Mouse (Mus musculus) liver, postnatal 0 days (tissue): ENCODE data around the gene Ttc28. TPM values are rescaled to one million over a fixed set of nuclear protein-coding genes. Genes with fewer than 3 reads are reported as not detected.
"Not testable (repeated sequence)": the region's sequence is repeated elsewhere in the genome, so short reads cannot be mapped to it uniquely, and the experiment has no call there.

Experiments used
- ATAC-seq: fragments of 200-750 bp; cut with Nextera tagmentation; 2 replicates; pipeline ENCODE4 v1.8.0; 2017; ENCODE audit warnings: mild to moderate bottlenecking, moderate library complexity
- DNase-seq: peaks from one replicate; pipeline ENCODE4 v3.0.0-alpha.2; 2016
- H3K27ac ChIP-seq: fragments of 300-500 bp; sonication (generic); 2 replicates; pipeline ENCODE4 v1.5.1; 2014; ENCODE audit warnings: antibody characterized with exemption, moderate library complexity, mild to moderate bottlenecking, low read depth
- H3K27me3 ChIP-seq: fragments of 300-500 bp; sonication (generic); 2 replicates; pipeline ENCODE4 v1.6.1; 2014; ENCODE audit warnings: low read length, control low read depth, mixed read lengths; ENCODE audit not compliant: insufficient read depth
- H3K36me3 ChIP-seq: fragments of 300-500 bp; sonication (generic); replicated peaks from 2 replicates; pipeline ENCODE4 v1.6.1; 2014; ENCODE audit warnings: mild to moderate bottlenecking, control low read depth, low read length, moderate library complexity, mixed read lengths; ENCODE audit not compliant: insufficient read depth
- H3K4me1 ChIP-seq: fragments of 300-500 bp; sonication (generic); 2 replicates; pipeline ENCODE4 v1.6.1; 2014; ENCODE audit warnings: antibody characterized with exemption, mild to moderate bottlenecking, control low read depth; ENCODE audit not compliant: insufficient read depth
- H3K4me2 ChIP-seq: fragments of 300-500 bp; sonication (generic); 2 replicates; pipeline ENCODE4 v1.6.1; 2014; ENCODE audit warnings: low read depth, mild to moderate bottlenecking, low read length, moderate library complexity, mixed read lengths
- H3K4me3 ChIP-seq: fragments of 300-500 bp; sonication (generic); 2 replicates; pipeline ENCODE4 v1.5.1; 2014; ENCODE audit warnings: low read depth, low read length
- H3K9ac ChIP-seq: fragments of 300-500 bp; sonication (generic); replicated peaks from 2 replicates; pipeline ENCODE4 v1.6.1; 2014; ENCODE audit warnings: mild to moderate bottlenecking, moderate library complexity
- H3K9me3 ChIP-seq: fragments of 300-500 bp; sonication (generic); 2 replicates; pipeline ENCODE4 v1.6.1; 2016; ENCODE audit warnings: mild to moderate bottlenecking, control low read depth, low read length, mixed read lengths
- CTCF ChIP-seq: sonication (generic); IDR thresholded peaks from 2 replicates; pipeline ENCODE4 v1.5.1; 2016; ENCODE audit warnings: antibody characterized with exemption, low read depth
- EP300 ChIP-seq: IDR thresholded peaks from 2 replicates; pipeline ENCODE4 v1.6.1; 2016; ENCODE audit warnings: antibody characterized with exemption, low read depth, mild to moderate bottlenecking
- WGBS: fragments of 180-500 bp; shearing (Covaris S2); extraction: QIAGEN DNeasy Blood & Tissue Kit; methylation state at CpG from one replicate; pipeline ENCODE4 v1.1.7; 2014; ENCODE audit not compliant: insufficient replicate concordance; 5-methylcytosine and 5-hydroxymethylcytosine counted together
- polyA plus RNA-seq: library from polyadenylated mRNA; unstranded; fragments of >200 nt; fragmentation: Nextera tagmentation; extraction: Ambion mirVana; gene quantifications from 2 replicates; pipeline ENCODE4 v1.2.1, GENCODE M21; 2015

The Ttc28 gene
- polyA plus RNA-seq = 0.62 and 0.73 TPM in 2 replicates

DNA sequence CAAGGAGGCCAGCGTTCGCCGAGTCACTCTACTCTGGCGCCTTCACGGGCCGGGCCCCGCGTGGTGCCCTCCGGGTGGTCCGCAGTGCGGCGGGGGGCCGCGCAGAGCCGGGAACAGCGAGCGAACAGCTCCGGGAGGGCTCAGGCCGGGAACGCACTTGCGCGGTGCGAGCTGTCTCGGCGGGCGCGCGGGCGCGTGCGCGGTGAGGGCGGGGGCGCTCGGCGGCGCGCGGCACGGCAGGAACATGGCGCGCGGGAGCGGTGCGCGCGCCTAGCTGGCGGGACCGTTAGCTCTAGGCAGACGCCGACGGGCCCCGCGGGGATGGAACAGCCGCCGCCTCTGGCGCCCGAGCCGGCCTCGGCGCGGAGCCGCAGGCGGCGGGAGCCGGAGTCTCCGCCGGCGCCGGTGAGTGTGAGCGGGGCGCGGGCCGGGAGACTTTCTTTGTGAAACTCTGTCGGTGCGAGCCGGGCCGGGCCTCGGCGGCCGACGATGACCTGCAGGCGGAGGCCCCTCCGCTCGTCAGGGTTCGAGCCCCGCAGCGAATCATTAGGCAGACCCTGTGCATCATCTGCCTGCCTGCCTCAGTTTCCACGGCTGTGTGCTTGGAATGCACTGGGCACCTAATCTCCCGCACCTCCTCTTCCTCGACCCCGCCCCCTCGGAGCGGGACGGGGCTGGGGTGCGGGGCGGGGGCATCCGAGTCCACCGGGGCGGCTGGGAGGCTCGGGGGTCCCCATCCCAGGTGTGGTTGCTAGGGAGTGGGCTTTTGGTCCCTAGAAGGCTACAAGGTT, at the start of gene Ttc28:
Ttc28 (plus strand) TSS at position 220 of the 791 bp plus-strand sequence.
- H3K9ac ChIP-seq = peak within 1 kb of the TSS; percentile 79
- no peaks in the 10 kb centered on the region for H3K27me3 ChIP-seq
- H3K4me1 ChIP-seq = no peaks in the 10 kb centered on the region
- ATAC-seq (peak; percentile 97), DNase-seq (peak; percentile 89)
- TF ChIP-seq EP300 = no peak
- peak within 1 kb of the TSS; percentile 82 for H3K4me2 ChIP-seq
- no peaks in the 10 kb centered on the region for H3K9me3 ChIP-seq
- peak within 1 kb of the TSS; percentile 79 for H3K4me3 ChIP-seq
- no peak within 1 kb of the TSS for H3K27ac ChIP-seq
- 1% methylated on average over 70 of the region's 101 CpGs for WGBS
- no peaks in the 10 kb centered on the region for H3K36me3 ChIP-seq

DNA sequence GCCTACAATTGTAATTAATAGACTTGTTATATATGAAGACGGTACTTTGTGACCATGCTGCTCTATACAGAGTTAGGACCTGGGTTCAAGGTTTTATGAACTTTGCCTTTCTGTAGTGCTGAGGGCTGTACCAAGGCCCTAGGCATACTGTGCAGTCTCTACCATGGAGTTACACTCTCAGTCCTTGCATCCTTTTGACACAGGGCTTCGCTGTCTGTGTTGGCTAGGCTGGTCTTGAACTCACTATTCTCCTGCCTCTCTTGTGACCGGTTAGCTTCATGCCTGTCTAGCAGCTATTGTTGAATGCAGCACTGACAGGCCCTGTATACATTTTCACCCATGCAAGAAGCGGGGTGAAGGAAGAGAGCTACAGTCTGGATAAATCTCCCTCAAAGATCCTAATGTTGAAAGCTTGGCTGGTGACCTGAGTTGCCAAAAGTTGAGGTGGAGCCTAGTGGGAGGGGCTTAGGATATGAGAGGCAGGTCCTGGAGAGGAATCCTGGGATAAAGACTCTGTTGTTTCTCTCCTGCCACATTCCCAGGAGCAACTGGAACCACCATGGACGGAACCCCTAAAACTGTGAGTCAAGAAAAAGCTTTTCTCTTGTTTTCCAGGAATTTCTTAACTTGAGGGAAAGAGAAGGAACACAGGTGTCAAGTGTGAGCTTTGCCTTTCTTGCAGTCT, 48.4 kb upstream of the Ttc28 start:
- TF ChIP-seq CTCF (no peak), EP300 (no peak)
- H3K9ac ChIP-seq = no peak overlapping the region
- no peaks in the 10 kb centered on the region for H3K27me3 ChIP-seq
- H3K27ac ChIP-seq = no peak overlapping the region
- no peak overlapping the region for H3K4me2 ChIP-seq
- H3K9me3 ChIP-seq = no peaks in the 10 kb centered on the region
- WGBS = 94% methylated on average over 5 of the region's 5 CpGs
- no peak for DNase-seq
- H3K36me3 ChIP-seq = peaks cover 30% of the 10 kb centered on the region
- peaks cover 9% of the 10 kb centered on the region; the same call in 1 of the 2 replicates for H3K4me1 ChIP-seq
- ATAC-seq = no peak
- H3K4me3 ChIP-seq = no peak overlapping the region

DNA sequence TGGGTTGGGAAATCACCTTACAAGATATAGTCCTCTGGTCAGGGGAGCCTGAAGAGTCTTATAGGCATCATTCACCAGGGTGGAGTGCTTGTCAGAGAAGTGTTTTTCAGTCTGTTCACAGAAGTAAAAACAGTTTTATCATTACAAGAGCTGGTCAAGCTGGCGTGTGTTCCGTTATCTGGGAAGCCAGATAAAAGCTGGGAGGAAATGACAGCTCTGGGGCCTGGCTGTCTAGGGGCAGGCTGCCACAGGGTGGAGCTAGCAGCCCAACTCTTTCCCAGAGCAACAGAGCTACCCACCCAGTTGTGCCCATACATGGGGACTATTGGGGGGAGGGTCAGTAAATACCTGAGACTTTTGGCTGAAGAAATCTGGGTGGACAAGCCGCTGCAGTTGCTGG, 43.6 kb upstream of the Ttc28 start:
- peaks cover 15% of the 10 kb centered on the region for H3K36me3 ChIP-seq
- H3K9ac ChIP-seq = peak overlapping the region; percentile 55
- peak overlapping the region; percentile 83 for H3K27ac ChIP-seq
- TF ChIP-seq EP300 (peak; percentile 97), CTCF (peak; percentile 86)
- ATAC-seq (peak; percentile 69), DNase-seq (peak; percentile 81)
- peak overlapping the region; percentile 30 for H3K4me3 ChIP-seq
- H3K4me1 ChIP-seq = peaks cover 13% of the 10 kb centered on the region
- H3K27me3 ChIP-seq = no peaks in the 10 kb centered on the region
- peak overlapping the region; percentile 61 for H3K4me2 ChIP-seq
- no peaks in the 10 kb centered on the region for H3K9me3 ChIP-seq
- 17% methylated on average over 3 of the region's 3 CpGs for WGBS

DNA sequence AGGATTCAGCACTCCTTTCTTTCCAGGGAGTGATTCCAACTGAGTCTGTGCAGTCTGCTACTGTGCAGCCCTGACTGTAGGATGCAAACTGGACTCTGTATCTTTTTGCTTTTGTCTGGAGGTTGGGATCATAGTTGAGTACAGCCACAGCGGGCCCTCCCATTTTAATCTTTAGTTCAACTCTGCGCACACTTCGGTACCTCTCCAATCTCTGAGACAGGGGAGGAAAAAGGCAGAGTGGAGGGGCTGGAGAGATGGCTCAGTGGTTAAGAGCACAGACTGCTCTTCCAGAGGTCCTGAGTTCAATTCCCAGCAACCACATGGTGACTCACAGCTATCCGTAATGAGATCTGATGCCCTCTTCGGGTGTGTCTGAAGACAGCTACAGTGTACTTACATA, 41.6 kb upstream of the Ttc28 start:
- not testable (repeated sequence) for ATAC-seq, DNase-seq, H3K27me3 ChIP-seq, H3K9me3 ChIP-seq
- Histone ChIP-seq H3K36me3 (peaks cover 23% of the 10 kb centered on the region), H3K4me3 (peak overlapping the region; percentile 91), H3K9ac (peak overlapping the region; percentile 81), H3K4me1 (peaks cover 18% of the 10 kb centered on the region), H3K27ac (peak overlapping the region; percentile 83), H3K4me2 (peak overlapping the region; percentile 93)
- WGBS = 59% methylated on average over 5 of the region's 5 CpGs

DNA sequence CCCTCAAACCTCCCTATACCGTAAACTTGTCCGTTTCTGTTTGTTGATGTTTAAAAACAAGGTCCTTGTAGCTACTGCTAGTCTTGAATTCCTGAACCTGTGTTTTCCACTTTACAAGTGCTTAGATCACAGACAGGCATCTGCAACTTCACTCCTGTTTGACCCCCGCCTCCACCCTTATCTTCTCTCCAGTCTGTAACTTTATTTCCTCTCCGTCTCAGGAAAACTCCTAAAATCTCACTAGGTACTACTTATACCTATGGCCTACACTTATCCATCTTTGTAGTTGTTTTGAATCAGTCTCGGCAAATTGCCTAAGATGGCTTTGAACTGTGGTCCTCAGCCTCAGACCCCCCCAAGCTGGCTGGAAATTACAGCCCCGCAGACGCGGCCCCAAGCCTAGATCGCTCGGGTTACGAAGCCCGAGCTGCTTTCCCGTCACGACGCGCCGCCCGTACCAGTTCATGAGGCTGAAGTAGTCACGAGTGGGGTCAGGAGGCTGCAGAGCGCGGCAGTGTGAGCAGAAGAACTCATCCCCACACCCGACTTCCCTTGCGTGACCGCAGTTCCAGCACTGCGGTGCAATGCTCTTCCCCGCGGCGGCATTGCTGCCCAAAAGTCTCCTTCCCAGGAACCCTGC, 40.4 kb upstream of the Ttc28 start:
- peak overlapping the region; percentile 81 for H3K9ac ChIP-seq
- H3K27me3 ChIP-seq = no peaks in the 10 kb centered on the region
- H3K9me3 ChIP-seq = no peaks in the 10 kb centered on the region
- peak overlapping the region; percentile 93 for H3K4me2 ChIP-seq
- H3K4me3 ChIP-seq = peak overlapping the region; percentile 91
- WGBS = 4% methylated on average over 28 of the region's 28 CpGs
- peak overlapping the region; percentile 83 for H3K27ac ChIP-seq
- H3K36me3 ChIP-seq = peaks cover 19% of the 10 kb centered on the region
- peak; percentile 31 for DNase-seq
- H3K4me1 ChIP-seq = peaks cover 14% of the 10 kb centered on the region
- TF ChIP-seq EP300 = peak; percentile 55; the same call in 1 of the 2 replicates
- TF ChIP-seq CTCF = no peak
- ATAC-seq = peak; percentile 43

DNA sequence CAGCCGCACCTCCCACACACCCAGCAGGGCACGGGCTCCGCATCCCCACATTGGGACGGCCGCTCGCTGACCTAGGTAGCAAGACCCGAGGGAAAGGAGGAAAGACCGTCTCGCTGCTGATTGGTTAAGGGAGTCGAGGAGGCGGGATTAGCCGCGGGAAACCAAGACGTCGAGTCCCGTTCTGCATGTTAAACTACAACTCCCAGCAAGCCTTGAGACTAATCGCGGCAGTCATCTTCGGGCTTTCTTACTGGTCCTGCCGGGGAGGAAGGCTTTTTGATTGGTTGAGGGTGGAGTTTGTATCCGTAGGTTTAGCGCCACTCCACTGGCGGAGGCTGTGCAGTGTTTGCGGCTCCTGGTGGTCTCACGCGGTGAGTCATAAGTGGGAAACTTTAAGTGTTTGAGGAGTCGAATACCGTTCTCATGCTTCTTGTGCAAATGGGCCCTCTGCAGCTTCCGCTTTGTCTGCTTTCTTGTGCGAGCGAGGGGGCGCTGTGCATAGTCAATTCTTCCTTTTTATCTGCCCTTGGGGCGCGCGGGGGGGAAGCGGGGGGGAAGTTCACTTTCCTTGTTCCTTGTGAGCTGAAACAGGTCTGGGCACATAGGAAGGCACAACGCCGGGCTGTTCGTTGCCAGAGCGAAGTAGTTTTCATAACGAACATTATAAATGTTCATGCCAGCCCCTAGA, 39.8 kb upstream of the Ttc28 start, which contains the start of the genes Hscb and Chek2:
Hscb (minus strand) TSS at position 100 of the 688 bp plus-strand sequence.
Chek2 (plus strand) TSS at position 302 of the 688 bp plus-strand sequence.
- 1% methylated on average over 41 of the region's 41 CpGs for WGBS
- Histone ChIP-seq H3K4me3 (peak within 1 kb of the TSS; percentile 91), H3K4me1 (peaks cover 9% of the 10 kb centered on the region), H3K9ac (peak within 1 kb of the TSS; percentile 83), H3K4me2 (peak within 1 kb of the TSS; percentile 93), H3K27ac (peak within 1 kb of the TSS; percentile 88), H3K9me3 (no peaks in the 10 kb centered on the region), H3K36me3 (peaks cover 15% of the 10 kb centered on the region), H3K27me3 (no peaks in the 10 kb centered on the region)
- peak; percentile 65 for TF ChIP-seq CTCF
- TF ChIP-seq EP300 = 0 out of 2 replicates have a peak, but pooled peaks have one; percentile 23
- peak; percentile 89 for ATAC-seq
- DNase-seq = peak; percentile 96
